Comparison of ENCODE assay signal across 11 mouse cellular contexts in genomic region chr2:75637361-75637760, GRCm38 (mm10).
"Had no signal": no experiment of that assay in that cellular context is flagged by ENCODE, and none has a peak within 500 bp of the region (broad histone marks: within the 10 kb centered on the region; RNA-seq: fewer than 3 reads in every experiment).

No protein-coding gene starts in this region.

- H3K4me3 ChIP-seq: hindbrain, embryonic 15.5 days; kidney, embryonic 15.5 days; left cerebral cortex, adult 2 months; limb, embryonic 10.5 days; midbrain, embryonic 10.5 days; myocyte; neural tube, embryonic 12.5 days had no signal

- H3K27me3 ChIP-seq: hindbrain, embryonic 15.5 days; kidney, embryonic 15.5 days; neural tube, embryonic 12.5 days had no signal

- H3K9ac ChIP-seq: hindbrain, embryonic 15.5 days; kidney, embryonic 15.5 days; liver, embryonic 14.5 days; neural tube, embryonic 12.5 days had no signal

- H3K4me1 ChIP-seq: hindbrain, embryonic 15.5 days; neural tube, embryonic 12.5 days had no signal

- ATAC-seq: intestine, postnatal 0 days had no signal

- DNase-seq: midbrain, embryonic 14.5 days; right cerebral cortex, postnatal 4 days had no signal

- H3K36me3 ChIP-seq: hindbrain, embryonic 15.5 days; kidney, embryonic 15.5 days; limb, embryonic 10.5 days; midbrain, embryonic 10.5 days; neural tube, embryonic 12.5 days had no signal

- H3K9me3 ChIP-seq: hindbrain, embryonic 15.5 days; kidney, embryonic 15.5 days; limb, embryonic 10.5 days; midbrain, embryonic 10.5 days; neural tube, embryonic 12.5 days had no signal

- H3K27ac ChIP-seq: hindbrain, embryonic 15.5 days; left cerebral cortex, adult 2 months; liver, embryonic 14.5 days; midbrain, embryonic 10.5 days; neural tube, embryonic 12.5 days had no signal

- H3K4me2 ChIP-seq: hindbrain, embryonic 15.5 days; kidney, embryonic 15.5 days; neural tube, embryonic 12.5 days had no signal
